Mouse (Mus musculus): ENCODE data around the gene Pank3. TPM values are rescaled to one million over a fixed set of nuclear protein-coding genes. Genes with fewer than 3 reads are reported as not detected.

The Pank3 gene
- 5.6 and 5.9 TPM in 2 replicates for polyA plus RNA-seq (2012; rRNA removed)

GRCm38 (mm10) chr11:35769188-35769745 lies at the start of gene Pank3:
Gene Pank3 (plus strand): TSS chr11:35769484.

DNA sequence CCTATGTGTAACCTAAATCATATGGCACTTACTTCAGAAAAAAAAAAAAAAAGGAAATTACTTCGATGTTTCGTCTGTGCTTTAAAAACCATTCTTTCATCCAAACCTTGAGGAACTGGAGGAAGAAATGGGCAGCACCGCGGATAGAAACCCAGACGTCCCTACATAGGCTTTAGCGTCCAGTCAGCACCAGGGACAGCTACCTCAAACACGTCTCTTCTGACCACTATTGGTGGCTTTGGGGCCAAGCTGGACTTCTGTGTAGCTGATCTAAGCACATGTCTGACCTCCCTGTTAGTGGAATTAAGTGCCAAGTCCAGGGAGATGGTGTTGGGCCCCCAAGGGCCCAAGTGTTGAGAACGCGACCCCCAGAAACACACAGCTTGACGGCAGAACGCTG lies 29.6 kb downstream of the Pank3 start, which contains the start of gene Fbll1:
Gene Fbll1 (minus strand): TSS at position 11 of the 400 bp plus-strand sequence.

DNA sequence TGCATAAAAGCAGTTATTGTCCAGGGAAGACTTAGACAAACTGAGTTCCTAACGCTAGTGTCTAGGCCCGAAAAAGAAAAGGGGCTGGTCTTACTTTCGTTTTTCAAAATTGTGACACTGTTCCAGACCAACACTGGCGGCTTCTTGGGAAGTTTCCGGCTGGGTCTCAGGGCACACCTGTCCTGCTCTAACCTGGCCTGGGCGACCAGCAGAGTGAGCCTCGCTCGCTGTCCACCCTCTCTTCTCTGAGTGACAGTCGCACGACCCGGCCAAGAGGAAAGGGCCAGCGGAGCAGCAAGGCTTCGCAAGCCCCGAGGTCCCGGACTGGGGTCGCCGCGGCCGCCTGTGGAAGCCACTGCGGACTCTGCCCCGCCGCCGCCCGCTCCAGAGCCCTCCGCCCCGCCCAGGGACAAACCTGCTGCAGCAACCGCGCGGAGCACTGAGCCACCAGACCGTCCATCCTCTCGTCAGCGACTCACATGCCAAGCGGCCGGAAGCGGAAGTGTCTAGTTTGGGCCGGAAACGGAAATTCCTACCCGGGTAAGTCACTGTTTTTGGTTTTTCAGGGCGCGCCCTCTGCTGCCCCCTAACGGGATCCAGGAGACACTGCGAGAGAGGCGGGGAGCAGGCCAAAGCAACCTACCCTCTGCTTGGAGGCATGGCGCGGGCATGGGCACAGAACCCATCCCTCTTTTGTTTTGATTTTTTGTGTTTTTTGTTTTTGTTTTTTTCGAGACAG lies 64.9 kb downstream of the Pank3 start, which contains the start of gene Rars:
Gene Rars (minus strand): TSS at position 485 of the 739 bp plus-strand sequence.

Other genes starting within 250 kb of the Pank3 start
- 0.02 TPM in 1 of 2 replicates, not detected in the other for gene Fbll1, start 29.4 kb downstream of the Pank3 start, polyA plus RNA-seq (2012; rRNA removed)
- gene Rars, start 65.0 kb downstream of the Pank3 start, polyA plus RNA-seq (2012; rRNA removed) = 27.6 and 28.6 TPM in 2 replicates
- 7.3 and 8.0 TPM in 2 replicates for gene Wwc1, start 211.0 kb downstream of the Pank3 start, polyA plus RNA-seq (2012; rRNA removed)